Mouse (Mus musculus): ENCODE data around the gene Tmed11.
A peak's percentile ranks its signal among the peaks of the same experiment; 100 is the strongest.

DNA sequence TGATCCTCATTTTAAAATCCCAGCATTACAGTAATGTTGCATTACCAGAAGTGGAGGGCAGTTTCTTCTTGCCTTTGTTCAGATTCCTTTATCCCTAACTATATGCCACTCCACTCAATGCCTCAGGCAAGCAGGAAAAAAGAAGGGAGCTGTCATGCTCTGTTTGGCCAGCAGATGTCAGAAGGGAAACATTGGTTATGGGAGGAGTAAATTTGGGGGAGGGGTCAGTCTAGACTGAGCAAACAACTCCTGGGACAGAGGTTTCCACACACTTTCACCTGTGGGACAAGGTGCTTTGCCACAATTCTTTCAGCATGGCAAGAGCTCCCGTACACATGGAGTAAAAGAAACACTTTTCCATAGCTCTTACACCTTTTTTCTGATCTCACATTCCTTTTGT lies 41.0 kb upstream of the Tmed11 start:
- TF ChIP-seq CTCF (IDR thresholded peaks at IDR 0.05; ENCODE audit: low read depth): peak; percentile 35; the same call in 1 of the 2 replicates
- no peak for TF ChIP-seq EP300 (IDR thresholded peaks at IDR 0.05; ENCODE audit: low read depth)
